Mouse (Mus musculus): Measurements from ENCODE around the gene Vmn1r224. TPM values are rescaled to one million over a fixed set of nuclear protein-coding genes. Genes with fewer than 3 reads are reported as not detected.

Vmn1r224 gene
- under 1 TPM in 1 of 2 experiments, not detected in 1; 0.41 TPM for polyA plus RNA-seq (2017; shearing (Covaris generic))

GRCm38 (mm10) chr17:20413846-20414245, at the start of gene Vmn1r224:
Gene Vmn1r224, plus strand, starts transcription at chr17:20414146.

Other genes starting within 250 kb of the Vmn1r224 start
- gene Fpr-rs6, start 231.0 kb upstream of the Vmn1r224 start, polyA plus RNA-seq (2017; shearing (Covaris generic)), result not detected
- gene Vmn2r105, start 179.1 kb upstream of the Vmn1r224 start, polyA plus RNA-seq (2017; shearing (Covaris generic)), result under 1 TPM in 1 of 2 experiments, not detected in 1; 0.08 TPM
- under 1 TPM; 0.18 to 0.22 TPM for gene Vmn2r106, start 128.6 kb upstream of the Vmn1r224 start, polyA plus RNA-seq (2017; shearing (Covaris generic))
- under 1 TPM in 1 of 2 experiments, not detected in 1; 0.02 TPM for gene Vmn2r107, start 68.9 kb upstream of the Vmn1r224 start, polyA plus RNA-seq (2017; shearing (Covaris generic))
- gene Vmn2r108, start 67.2 kb downstream of the Vmn1r224 start, polyA plus RNA-seq (2017; shearing (Covaris generic)), result under 1 TPM; 0.02 to 0.13 TPM
- gene Vmn1r225, start 84.0 kb downstream of the Vmn1r224 start, polyA plus RNA-seq (2017; shearing (Covaris generic)), result not detected
- gene Vmn2r109, start 150.6 kb downstream of the Vmn1r224 start, polyA plus RNA-seq (2017; shearing (Covaris generic)), result under 1 TPM; 0.05 to 0.23 TPM
- gene Vmn2r110, start 182.3 kb downstream of the Vmn1r224 start, polyA plus RNA-seq (2017; shearing (Covaris generic)), result under 1 TPM; 0.02 to 0.05 TPM
- not detected for gene Fpr-rs3, start 210.7 kb downstream of the Vmn1r224 start, polyA plus RNA-seq (2017; shearing (Covaris generic))

Measured in inflammation-experienced regulatory T-cells (primary cell).